Mouse (Mus musculus): ENCODE data around the gene Camk2b.
"Not testable (repeated sequence)": the region's sequence is repeated elsewhere in the genome, so short reads cannot be mapped to it uniquely, and the experiment has no call there.

Camk2b gene

GRCm38 (mm10) chr11:5947796-5948195 is 118.4 kb downstream of the Camk2b start:
- DNase-seq (ENCODE audit: low spot score in 2 of 2), result no peak

- no peak for DNase-seq (ENCODE audit: low spot score in 2 of 2)
Measured at GRCm38 (mm10) chr11:5945096-5945495, 121.1 kb downstream of the Camk2b start.

GRCm38 (mm10) chr11:5942966-5943365 is 123.2 kb downstream of the Camk2b start:
- DNase-seq (ENCODE audit: low spot score in 2 of 2), result no peak

- not testable (repeated sequence) for DNase-seq (ENCODE audit: low spot score in 2 of 2)
Measured at GRCm38 (mm10) chr11:5934531-5934930, 131.6 kb downstream of the Camk2b start.

- not testable (repeated sequence) for DNase-seq (ENCODE audit: low spot score in 2 of 2)
Measured at GRCm38 (mm10) chr11:5931947-5932346, 134.2 kb downstream of the Camk2b start.

- DNase-seq (ENCODE audit: low spot score in 2 of 2), result no peak
Measured at GRCm38 (mm10) chr11:5930578-5930977, 135.6 kb downstream of the Camk2b start.

- DNase-seq (ENCODE audit: low spot score in 2 of 2), result no peak
Measured at GRCm38 (mm10) chr11:5926696-5927220, 139.4 kb downstream of the Camk2b start.

GRCm38 (mm10) chr11:5924699-5925098 is 141.5 kb downstream of the Camk2b start:
- no peak for DNase-seq (ENCODE audit: low spot score in 2 of 2)

- no peak for DNase-seq (ENCODE audit: low spot score in 2 of 2)
Measured at GRCm38 (mm10) chr11:5920323-5920960, 145.7 kb downstream of the Camk2b start.

Measured in urinary bladder, postnatal 4 days (tissue).